Mouse (Mus musculus) monocyte, adult 2 months (primary cell): ENCODE data around the gene Cox5a.

ENCODE experiments used
- DNase-seq, 2 experiments: peaks; one replicate each; pipeline ENCODE4 v3.0.0; 2022; ENCODE audit warnings: low spot score in 2 of 2, low read depth in 1 of 2

Gene Cox5a

DNA sequence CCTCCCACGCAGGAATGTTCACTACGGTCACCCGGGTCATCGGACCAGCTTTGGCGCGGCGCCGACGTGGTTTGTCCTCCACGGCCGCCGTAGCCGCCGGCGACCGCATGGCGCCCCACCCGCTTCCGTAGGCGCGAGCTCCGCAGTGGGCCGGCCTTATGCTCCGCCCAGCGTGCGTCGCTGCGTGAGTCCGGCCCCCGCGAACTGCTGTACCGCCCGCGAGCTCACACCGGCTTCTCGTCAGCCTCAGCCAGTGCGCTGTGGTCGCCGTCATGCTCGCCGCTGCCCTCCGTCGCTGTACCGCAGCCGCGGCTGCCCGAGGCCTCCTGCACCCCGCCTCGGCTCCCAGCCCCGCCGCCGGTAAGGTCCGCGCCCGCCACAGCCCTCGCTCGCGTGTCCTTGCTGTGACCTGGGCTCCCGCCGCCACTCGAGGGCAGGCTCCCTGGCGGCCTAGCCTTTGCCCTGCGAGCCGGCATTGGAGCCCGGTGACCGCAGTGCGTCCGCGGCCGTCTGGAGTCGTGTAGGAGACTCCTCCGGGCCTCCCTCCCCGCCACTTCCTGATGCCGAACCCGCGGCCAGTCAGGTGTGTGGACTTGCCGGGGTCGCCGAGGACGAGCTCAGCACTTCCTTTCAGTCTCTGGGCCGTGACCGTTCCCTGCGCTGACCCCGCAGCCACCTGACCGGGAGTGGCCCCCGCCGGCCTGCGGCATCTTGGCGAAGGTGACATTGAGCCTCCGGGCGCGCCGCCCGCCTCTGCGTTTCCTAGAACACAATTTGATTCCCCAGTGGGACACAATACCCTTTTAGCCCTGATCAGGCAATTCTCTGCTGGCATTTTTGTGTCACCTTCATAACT, at the start of gene Cox5a:
TSS of gene Cox5a (plus strand) at position 219 of the 856 bp plus-strand sequence.
- DNase-seq = peak; percentile 65 to 83

DNA sequence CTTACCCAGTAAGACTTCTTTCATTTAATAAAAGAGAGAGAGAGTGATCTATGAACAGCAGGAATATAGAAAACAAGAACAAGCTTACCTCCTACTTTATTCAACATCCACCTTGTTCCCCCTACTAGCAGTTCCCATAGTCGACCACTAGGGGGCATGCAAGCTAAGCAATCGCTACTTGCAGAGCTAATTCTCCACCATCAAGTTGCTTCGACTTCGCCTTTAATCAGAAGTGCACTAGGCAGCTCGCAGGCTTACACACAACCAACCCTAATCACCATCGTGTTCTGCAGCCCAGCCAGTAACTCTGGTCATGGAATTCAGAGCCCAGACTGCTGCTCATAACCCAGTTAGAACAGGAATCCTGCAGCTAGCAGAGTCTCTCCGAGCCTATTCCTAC, 35.3 kb upstream of the Cox5a start:
- peak in 1 of 2 experiments; percentile 59 for DNase-seq

DNA sequence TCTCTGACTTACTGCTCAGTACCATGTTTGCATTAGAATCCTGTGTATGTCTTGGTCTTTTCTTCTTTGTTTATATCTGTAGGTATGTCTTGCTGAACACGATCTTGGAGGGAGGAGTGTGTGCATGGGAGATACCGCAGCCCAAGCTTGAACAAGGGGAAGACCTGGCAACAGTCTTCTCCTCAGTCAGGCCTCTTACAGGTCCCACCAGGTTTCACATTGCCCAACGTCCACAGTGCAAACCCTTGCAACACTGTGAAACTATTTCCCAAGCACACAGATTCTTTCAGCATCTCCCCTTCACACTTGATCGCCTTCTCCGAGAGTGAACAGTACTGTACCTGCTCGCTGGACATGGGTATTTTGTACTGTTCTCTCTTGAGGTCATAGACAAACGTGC, 33.3 kb upstream of the Cox5a start:
- DNase-seq = no peak

DNA sequence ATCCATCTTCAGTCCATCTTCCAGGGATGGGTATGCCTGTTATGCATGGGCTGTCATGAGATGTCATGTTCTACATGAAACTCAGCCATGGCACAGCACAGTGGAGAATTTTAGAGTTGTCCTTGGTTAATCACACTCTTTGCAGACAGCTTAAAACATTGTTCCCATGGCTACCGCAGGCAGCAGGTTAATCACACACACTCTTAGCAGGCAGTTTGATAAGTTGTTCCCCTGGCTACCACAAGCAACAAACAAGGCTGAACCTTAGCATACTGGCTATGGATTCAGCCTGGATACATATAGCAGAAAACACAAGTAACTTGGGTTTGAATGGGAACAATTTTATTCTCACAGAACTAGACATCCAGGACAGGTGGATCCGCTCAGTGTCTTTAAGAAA, 27.5 kb upstream of the Cox5a start:
- no peak for DNase-seq

- no peak for DNase-seq
Observed at GRCm38 (mm10) chr9:57494970-57495369, 26.1 kb upstream of the Cox5a start.

DNA sequence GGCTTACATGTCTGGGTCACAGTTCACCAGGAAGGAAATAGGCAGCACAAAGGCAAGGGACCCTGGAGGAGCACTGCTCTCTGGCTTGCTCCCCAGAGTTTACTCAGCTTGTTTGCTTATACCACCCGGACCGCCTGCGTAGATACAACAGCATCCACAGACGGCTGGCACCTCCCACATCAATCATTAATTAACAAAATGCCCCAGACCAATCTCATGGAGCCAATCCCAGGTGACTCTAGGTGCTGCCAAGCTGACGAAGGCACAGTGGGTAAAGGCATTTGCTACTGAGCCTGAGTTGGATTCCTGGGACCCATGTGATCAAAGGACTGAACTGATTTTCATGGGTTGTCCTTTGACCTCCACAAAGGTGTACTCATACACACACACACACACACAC, 23.8 kb upstream of the Cox5a start:
- DNase-seq = no peak

GRCm38 (mm10) chr9:57498536-57498935, 22.5 kb upstream of the Cox5a start:
- no peak for DNase-seq

DNA sequence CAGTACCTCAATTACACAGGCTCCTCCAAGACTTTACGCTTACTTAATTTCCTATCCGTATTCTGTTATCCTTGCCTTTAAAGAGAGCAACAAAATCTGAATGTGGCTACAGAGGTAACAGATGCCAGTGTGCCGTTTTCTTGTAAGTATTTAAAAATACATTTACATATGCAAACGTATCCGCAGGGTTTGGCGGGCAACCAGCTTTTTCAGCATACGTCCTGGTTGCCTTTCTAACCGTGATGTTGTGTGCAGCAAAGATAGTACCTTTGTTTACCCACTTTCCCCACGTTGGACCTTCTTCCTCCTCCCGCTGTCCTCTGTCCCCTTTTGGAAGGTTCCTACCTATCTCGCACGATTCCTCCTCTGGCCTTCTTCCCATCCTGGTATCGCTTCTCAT, 19.6 kb upstream of the Cox5a start:
- no peak for DNase-seq

GRCm38 (mm10) chr9:57501861-57502260, 19.2 kb upstream of the Cox5a start:
- DNase-seq = no peak

GRCm38 (mm10) chr9:57502911-57503621, 18.0 kb upstream of the Cox5a start:
- DNase-seq = no peak

GRCm38 (mm10) chr9:57503622-57504380, 17.3 kb upstream of the Cox5a start, which contains the start of gene Rpp25:
Gene Rpp25 (plus strand): TSS chr9:57504026.
- no peak for DNase-seq

- DNase-seq = peak in 1 of 2 experiments; percentile 15
Observed at GRCm38 (mm10) chr9:57504381-57504700, 16.7 kb upstream of the Cox5a start.

DNA sequence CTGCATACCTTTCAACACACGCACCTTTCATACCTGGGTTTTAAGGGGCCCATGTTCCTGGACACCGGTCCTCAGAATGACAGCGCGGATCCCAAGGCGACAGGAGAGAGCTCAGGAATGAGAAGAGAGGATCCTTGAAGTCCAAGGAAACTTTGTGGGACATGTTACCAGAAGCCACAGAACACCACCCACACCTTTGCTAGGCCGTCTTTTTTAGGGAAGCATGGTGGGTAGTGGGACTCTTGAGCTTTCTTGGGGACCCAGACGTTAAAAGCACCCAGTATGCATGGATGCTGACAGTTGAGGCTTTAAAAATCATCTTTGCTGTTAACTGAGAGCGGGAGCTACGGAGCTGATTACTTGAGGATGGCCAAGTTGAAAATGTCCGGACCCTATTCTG, 16.2 kb upstream of the Cox5a start:
- no peak for DNase-seq

DNA sequence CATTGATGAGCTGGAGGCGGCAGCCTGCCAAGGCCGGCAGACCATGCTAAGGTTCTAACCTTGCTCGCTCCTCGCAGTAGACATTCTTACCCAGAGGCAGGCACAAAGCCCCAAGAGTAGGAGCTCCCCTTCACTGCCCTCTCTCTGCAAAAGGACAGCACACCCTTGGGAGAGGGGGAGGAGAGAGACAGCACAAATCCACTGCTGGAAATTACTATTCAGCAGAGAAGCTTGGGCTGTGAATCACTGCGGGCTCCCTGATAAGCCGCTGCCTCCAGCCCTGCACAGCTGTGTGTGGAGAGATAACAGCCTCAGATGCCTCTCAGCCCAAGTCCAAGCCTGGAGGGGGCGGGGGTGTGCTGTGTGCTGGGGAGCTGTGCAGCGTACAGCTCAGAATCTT, 15.4 kb upstream of the Cox5a start:
- no peak for DNase-seq

DNA sequence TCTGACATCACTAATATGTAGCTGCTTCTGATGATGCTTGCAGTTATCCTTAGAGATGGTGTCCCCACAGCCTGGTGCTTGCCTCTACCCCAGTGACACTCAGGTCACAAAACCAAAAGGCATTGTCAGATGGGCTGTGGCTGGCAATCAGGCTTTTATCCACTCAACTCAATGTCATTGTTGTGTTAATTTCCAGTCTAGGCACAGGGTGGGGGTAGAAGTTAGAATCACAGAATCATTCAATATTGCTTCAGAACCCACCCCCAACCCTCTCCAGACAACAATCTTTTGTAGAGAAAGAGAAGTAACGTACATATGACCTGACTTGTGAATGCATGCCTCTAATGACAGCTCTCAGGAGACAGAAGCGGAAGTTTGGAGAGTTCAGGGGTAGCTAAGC, 10.5 kb upstream of the Cox5a start:
- DNase-seq = no peak

- DNase-seq = peak in 1 of 2 experiments; percentile 21
Observed at GRCm38 (mm10) chr9:57517113-57517512, 4.0 kb upstream of the Cox5a start.

GRCm38 (mm10) chr9:57520375-57521055, 559 bp upstream of the Cox5a start:
- DNase-seq = no peak

DNA sequence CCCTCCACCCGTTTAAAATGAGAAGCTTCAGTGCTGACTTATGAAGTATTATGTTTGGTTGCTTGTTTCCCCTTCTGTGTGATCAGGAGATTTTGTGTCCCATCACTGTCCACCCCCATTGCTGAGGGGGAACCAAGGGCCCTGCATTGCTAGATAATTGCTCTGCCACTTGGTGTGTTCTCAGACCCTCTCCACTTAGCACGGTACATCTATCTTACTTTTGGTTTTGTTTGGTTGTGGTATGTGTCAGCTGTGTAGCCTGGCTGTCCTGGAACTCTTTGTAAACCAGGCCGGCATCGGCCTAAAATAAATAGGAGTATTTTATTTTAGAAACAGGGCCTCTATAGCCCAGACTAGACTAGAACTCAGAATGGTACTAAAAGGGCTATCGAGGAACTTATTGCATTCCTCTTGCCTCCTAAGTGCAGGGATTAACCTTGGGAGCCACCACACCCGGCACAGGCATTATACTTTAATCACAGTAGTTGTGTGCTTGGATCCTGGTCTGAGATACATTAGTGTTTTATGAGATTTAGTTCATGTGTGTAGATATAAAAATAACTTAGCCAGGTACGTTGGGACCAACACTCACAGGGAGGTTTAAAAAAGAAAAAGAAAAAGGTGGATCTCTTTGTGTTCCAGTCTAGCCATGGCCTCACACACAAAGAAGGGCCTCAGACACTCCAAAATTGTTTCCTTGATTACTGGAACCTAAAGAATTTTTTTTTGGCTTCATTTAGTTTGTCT, 1.2 kb downstream of the Cox5a start:
- DNase-seq = no peak

- DNase-seq = no peak
Observed at GRCm38 (mm10) chr9:57522861-57523246, 1.8 kb downstream of the Cox5a start.

- DNase-seq = no peak
Observed at GRCm38 (mm10) chr9:57523754-57524153, 2.7 kb downstream of the Cox5a start.

- DNase-seq = no peak
Observed at GRCm38 (mm10) chr9:57524439-57524838, 3.4 kb downstream of the Cox5a start.
